Mouse (Mus musculus): ENCODE results near the gene Kctd15. TPM values are rescaled to one million over a fixed set of nuclear protein-coding genes. Genes with fewer than 3 reads are reported as not detected.

Kctd15 gene
- polyA plus RNA-seq, 1 experiment from 2014 or later, result 18.5 TPM

- Histone ChIP-seq H3K4me1 (ENCODE audit: control insufficient read depth, insufficient read depth, low read length) (peaks cover 11% of the 10 kb centered on the region; the same call in 1 of the 2 replicates), H3K27ac (ENCODE audit: low read length) (no peak overlapping the region)
- WGBS, result 78% methylated on average over 4 of the region's 4 CpGs
These were observed 36.5 kb upstream of the Kctd15 start for GRCm38 (mm10) chr7:34693072-34693471.

GRCm38 (mm10) chr7:34690111-34690510 lies 33.6 kb upstream of the Kctd15 start:
- WGBS, result 66% methylated on average over 13 of the region's 13 CpGs
- no peaks in the 10 kb centered on the region for H3K36me3 ChIP-seq (ENCODE audit: control insufficient read depth, insufficient read depth, low read length)
- H3K27ac ChIP-seq (ENCODE audit: low read length), result no peak overlapping the region
- H3K27me3 ChIP-seq (ENCODE audit: control insufficient read depth, insufficient read depth, low read length), result peaks cover 3% of the 10 kb centered on the region; the same call in 1 of the 2 replicates
- H3K4me2 ChIP-seq (ENCODE audit: low read depth, low read length), result no peak overlapping the region
- H3K4me1 ChIP-seq (ENCODE audit: control insufficient read depth, insufficient read depth, low read length), result peaks cover 16% of the 10 kb centered on the region; the same call in 1 of the 2 replicates
- H3K9me3 ChIP-seq (replicated peaks; ENCODE audit: control insufficient read depth, low read length), result no peaks in the 10 kb centered on the region
- no peak overlapping the region for H3K9ac ChIP-seq (ENCODE audit: low read length)
- no peak overlapping the region for H3K4me3 ChIP-seq (replicated peaks; ENCODE audit: low read length)
- ATAC-seq (ENCODE audit: insufficient read depth, low FRiP score), result no peak

More at GRCm38 (mm10) chr7:34693072-34693471, 36.5 kb upstream of the Kctd15 start:
- no peak for ATAC-seq (ENCODE audit: insufficient read depth, low FRiP score)
- H3K36me3 ChIP-seq (ENCODE audit: control insufficient read depth, insufficient read depth, low read length), result no peaks in the 10 kb centered on the region
- no peak overlapping the region for H3K4me3 ChIP-seq (replicated peaks; ENCODE audit: low read length)
- H3K9ac ChIP-seq (ENCODE audit: low read length), result no peak overlapping the region
- no peak overlapping the region for H3K4me2 ChIP-seq (ENCODE audit: low read depth, low read length)
- H3K27me3 ChIP-seq (ENCODE audit: control insufficient read depth, insufficient read depth, low read length), result peaks cover 3% of the 10 kb centered on the region; the same call in 1 of the 2 replicates
- no peaks in the 10 kb centered on the region for H3K9me3 ChIP-seq (replicated peaks; ENCODE audit: control insufficient read depth, low read length)

GRCm38 (mm10) chr7:34689028-34689427 lies 32.5 kb upstream of the Kctd15 start:
- Histone ChIP-seq H3K4me1 (ENCODE audit: control insufficient read depth, insufficient read depth, low read length) (peaks cover 16% of the 10 kb centered on the region; the same call in 1 of the 2 replicates), H3K9me3 (replicated peaks; ENCODE audit: control insufficient read depth, low read length) (no peaks in the 10 kb centered on the region), H3K36me3 (ENCODE audit: control insufficient read depth, insufficient read depth, low read length) (no peaks in the 10 kb centered on the region), H3K4me2 (ENCODE audit: low read depth, low read length) (no peak overlapping the region), H3K27me3 (ENCODE audit: control insufficient read depth, insufficient read depth, low read length) (peaks cover 3% of the 10 kb centered on the region; the same call in 1 of the 2 replicates), H3K4me3 (replicated peaks; ENCODE audit: low read length) (no peak overlapping the region), H3K27ac (ENCODE audit: low read length) (no peak overlapping the region), H3K9ac (ENCODE audit: low read length) (no peak overlapping the region)
- 7% methylated on average over 6 of the region's 6 CpGs for WGBS
- ATAC-seq (ENCODE audit: insufficient read depth, low FRiP score), result peak; percentile 72; the same call in 1 of the 2 replicates

- ATAC-seq (ENCODE audit: insufficient read depth, low FRiP score), result no peak
- WGBS, result 51% methylated on average over 7 of the region's 7 CpGs
- no peaks in the 10 kb centered on the region; the same call in 1 of the 2 replicates for H3K27me3 ChIP-seq (ENCODE audit: control insufficient read depth, insufficient read depth, low read length)
- H3K4me1 ChIP-seq (ENCODE audit: control insufficient read depth, insufficient read depth, low read length), result peaks cover 16% of the 10 kb centered on the region; the same call in 1 of the 2 replicates
- H3K4me2 ChIP-seq (ENCODE audit: low read depth, low read length), result no peak overlapping the region
- no peaks in the 10 kb centered on the region for H3K36me3 ChIP-seq (ENCODE audit: control insufficient read depth, insufficient read depth, low read length)
- no peak overlapping the region for H3K27ac ChIP-seq (ENCODE audit: low read length)
- no peaks in the 10 kb centered on the region for H3K9me3 ChIP-seq (replicated peaks; ENCODE audit: control insufficient read depth, low read length)
- H3K9ac ChIP-seq (ENCODE audit: low read length), result no peak overlapping the region
- H3K4me3 ChIP-seq (replicated peaks; ENCODE audit: low read length), result no peak overlapping the region
These were observed 29.3 kb upstream of the Kctd15 start for GRCm38 (mm10) chr7:34685801-34686200.

- no peak for ATAC-seq (ENCODE audit: insufficient read depth, low FRiP score)
- Histone ChIP-seq H3K27ac (ENCODE audit: low read length) (no peak overlapping the region), H3K4me1 (ENCODE audit: control insufficient read depth, insufficient read depth, low read length) (peaks cover 16% of the 10 kb centered on the region; the same call in 1 of the 2 replicates), H3K9ac (ENCODE audit: low read length) (no peak overlapping the region), H3K9me3 (replicated peaks; ENCODE audit: control insufficient read depth, low read length) (no peaks in the 10 kb centered on the region), H3K36me3 (ENCODE audit: control insufficient read depth, insufficient read depth, low read length) (no peaks in the 10 kb centered on the region), H3K4me2 (ENCODE audit: low read depth, low read length) (no peak overlapping the region), H3K27me3 (ENCODE audit: control insufficient read depth, insufficient read depth, low read length) (no peaks in the 10 kb centered on the region; the same call in 1 of the 2 replicates), H3K4me3 (replicated peaks; ENCODE audit: low read length) (no peak overlapping the region)
- WGBS, result 37% methylated on average over 4 of the region's 4 CpGs
These were observed 28.6 kb upstream of the Kctd15 start for GRCm38 (mm10) chr7:34685176-34685575.

- Histone ChIP-seq H3K27me3 (ENCODE audit: control insufficient read depth, insufficient read depth, low read length) (peaks cover 2% of the 10 kb centered on the region), H3K4me2 (ENCODE audit: low read depth, low read length) (no peak overlapping the region), H3K4me1 (ENCODE audit: control insufficient read depth, insufficient read depth, low read length) (peaks cover 10% of the 10 kb centered on the region; the same call in 1 of the 2 replicates), H3K36me3 (ENCODE audit: control insufficient read depth, insufficient read depth, low read length) (no peaks in the 10 kb centered on the region), H3K27ac (ENCODE audit: low read length) (no peak overlapping the region), H3K4me3 (replicated peaks; ENCODE audit: low read length) (no peak overlapping the region), H3K9ac (ENCODE audit: low read length) (no peak overlapping the region), H3K9me3 (replicated peaks; ENCODE audit: control insufficient read depth, low read length) (no peaks in the 10 kb centered on the region)
- 59% methylated on average over 15 of the region's 15 CpGs for WGBS
- no peak for ATAC-seq (ENCODE audit: insufficient read depth, low FRiP score)
These were observed 24.4 kb upstream of the Kctd15 start for GRCm38 (mm10) chr7:34680771-34681421.

GRCm38 (mm10) chr7:34679886-34680285 lies 23.4 kb upstream of the Kctd15 start:
- WGBS, result 55% methylated on average over 2 of the region's 2 CpGs
- H3K27ac ChIP-seq (ENCODE audit: low read length), result no peak overlapping the region
- no peaks in the 10 kb centered on the region for H3K36me3 ChIP-seq (ENCODE audit: control insufficient read depth, insufficient read depth, low read length)
- peaks cover 12% of the 10 kb centered on the region for H3K27me3 ChIP-seq (ENCODE audit: control insufficient read depth, insufficient read depth, low read length)
- ATAC-seq (ENCODE audit: insufficient read depth, low FRiP score), result no peak
- peaks cover 7% of the 10 kb centered on the region; the same call in 1 of the 2 replicates for H3K4me1 ChIP-seq (ENCODE audit: control insufficient read depth, insufficient read depth, low read length)
- H3K4me3 ChIP-seq (replicated peaks; ENCODE audit: low read length), result no peak overlapping the region
- no peak overlapping the region for H3K9ac ChIP-seq (ENCODE audit: low read length)
- no peaks in the 10 kb centered on the region for H3K9me3 ChIP-seq (replicated peaks; ENCODE audit: control insufficient read depth, low read length)
- H3K4me2 ChIP-seq (ENCODE audit: low read depth, low read length), result no peak overlapping the region

- peak overlapping the region; percentile 18 for H3K4me3 ChIP-seq (replicated peaks; ENCODE audit: low read length)
- no peak overlapping the region for H3K9ac ChIP-seq (ENCODE audit: low read length)
- H3K27me3 ChIP-seq (ENCODE audit: control insufficient read depth, insufficient read depth, low read length), result peaks cover 32% of the 10 kb centered on the region
- ATAC-seq (ENCODE audit: insufficient read depth, low FRiP score), result peak; percentile 49; the same call in 1 of the 2 replicates
- no peak overlapping the region for H3K27ac ChIP-seq (ENCODE audit: low read length)
- no peaks in the 10 kb centered on the region for H3K36me3 ChIP-seq (ENCODE audit: control insufficient read depth, insufficient read depth, low read length)
- peak overlapping the region; percentile 45; the same call in 1 of the 2 replicates for H3K4me2 ChIP-seq (ENCODE audit: low read depth, low read length)
- no peaks in the 10 kb centered on the region for H3K9me3 ChIP-seq (replicated peaks; ENCODE audit: control insufficient read depth, low read length)
- 8% methylated on average over 33 of the region's 33 CpGs for WGBS
- peaks cover 7% of the 10 kb centered on the region; the same call in 1 of the 2 replicates for H3K4me1 ChIP-seq (ENCODE audit: control insufficient read depth, insufficient read depth, low read length)
These were observed 19.4 kb upstream of the Kctd15 start for GRCm38 (mm10) chr7:34675831-34676514.

Data from stomach, embryonic 16.5 days (tissue).